Mouse (Mus musculus) CH12.LX (cell line): ENCODE measurements around the gene Atrnl1. TPM values are rescaled to one million over a fixed set of nuclear protein-coding genes. Genes with fewer than 3 reads are reported as not detected.

Source experiments
- DNase-seq: peaks from one replicate; pipeline ENCODE4 v3.0.0-alpha.2; 2013; ENCODE audit errors: extremely low read depth
- H3K27ac ChIP-seq: 2 replicates; pipeline ENCODE4 v1.5.1; 2012; ENCODE audit warnings: low read depth, mild to moderate bottlenecking, control low read depth, moderate library complexity; ENCODE audit not compliant: insufficient read depth
- H3K27me3 ChIP-seq: replicated peaks from 2 replicates; pipeline ENCODE3; 2012; ENCODE audit warnings: inconsistent platforms
- H3K36me3 ChIP-seq, 2 experiments: replicated peaks in 1 of 2; 2 replicates each; pipeline versions ENCODE3 to v1.6.1; 2012; ENCODE audit warnings: inconsistent platforms in 1 of 2, low read length in 1 of 2, mild to moderate bottlenecking in 1 of 2, mixed read lengths in 1 of 2, moderate library complexity in 1 of 2; ENCODE audit not compliant: control insufficient read depth in 1 of 2, insufficient read depth in 1 of 2
- H3K4me1 ChIP-seq, 2 experiments: 2 replicates each; pipeline ENCODE4 v1.6.1; 2012; ENCODE audit warnings: inconsistent platforms in 1 of 2, moderate library complexity in 1 of 2; ENCODE audit not compliant: insufficient read depth in 2 of 2, control insufficient read depth in 1 of 2
- H3K4me2 ChIP-seq: 2 replicates; pipeline ENCODE4 v1.6.1; 2012; ENCODE audit warnings: low read depth, mild to moderate bottlenecking, control low read depth; ENCODE audit not compliant: poor library complexity, insufficient read depth, severe bottlenecking
- H3K4me3 ChIP-seq, 3 experiments: fragments of 150-350 bp in 1 of 3; sonication (generic) in 1 of 3; replicated peaks in 1 of 3; 2 replicates each; pipeline versions ENCODE3 to v1.5.1; 2011 to 2012; ENCODE audit warnings: low read depth in 2 of 3, low read length in 2 of 3, mild to moderate bottlenecking in 2 of 3, moderate library complexity in 2 of 3, control low read depth in 1 of 3, improper control_type of control experiment in 1 of 3, inconsistent platforms in 1 of 3, mixed read lengths in 1 of 3; ENCODE audit not compliant: poor library complexity in 1 of 3
- H3K79me2 ChIP-seq: replicated peaks from 2 replicates; pipeline ENCODE4 v1.6.1; 2012; ENCODE audit warnings: mild to moderate bottlenecking, moderate library complexity; ENCODE audit not compliant: control insufficient read depth, poor library complexity, insufficient read depth, severe bottlenecking; ENCODE audit errors: extremely low read depth
- H3K9ac ChIP-seq: 2 replicates; pipeline ENCODE4 v1.6.1; 2012; ENCODE audit warnings: low read depth, mild to moderate bottlenecking, control low read depth, moderate library complexity; ENCODE audit not compliant: insufficient read depth
- H3K9me3 ChIP-seq: replicated peaks from 2 replicates; pipeline ENCODE3; 2012; ENCODE audit warnings: low read length, inconsistent platforms, mixed read lengths
- BHLHE40 ChIP-seq: IDR thresholded peaks from 2 replicates; pipeline ENCODE4 v1.6.1; 2011; ENCODE audit warnings: mild to moderate bottlenecking, low read depth, low read length, improper control_type of control experiment
- CHD1 ChIP-seq: IDR thresholded peaks from 2 replicates; pipeline ENCODE4 v1.6.1; 2012; ENCODE audit warnings: low read depth, low read length, improper control_type of control experiment, inconsistent platforms
- CHD2 ChIP-seq: IDR thresholded peaks from 2 replicates; pipeline ENCODE4 v1.6.1; 2011; ENCODE audit warnings: low read length, improper control_type of control experiment
- CTCF ChIP-seq, 2 experiments: IDR thresholded peaks in 1 of 2; conservative IDR thresholded peaks in 1 of 2; 2 replicates each; pipeline ENCODE4 v1.5.1; 2011 to 2012; ENCODE audit warnings: low read depth in 2 of 2, low read length in 2 of 2, improper control_type of control experiment in 1 of 2, inconsistent platforms in 1 of 2, mild to moderate bottlenecking in 1 of 2, moderate library complexity in 1 of 2
- E2F4 ChIP-seq: IDR thresholded peaks from 2 replicates; pipeline ENCODE4 v1.6.1; 2011; ENCODE audit warnings: low read depth, low read length, improper control_type of control experiment; ENCODE audit not compliant: insufficient replicate concordance
- ELF1 ChIP-seq: IDR thresholded peaks from 2 replicates; pipeline ENCODE4 v1.6.1; 2014; ENCODE audit warnings: low read depth, mild to moderate bottlenecking, inconsistent platforms, low read length, improper control_type of control experiment
- ETS1 ChIP-seq: conservative IDR thresholded peaks from 2 replicates; pipeline ENCODE4 v1.6.1; 2012; ENCODE audit warnings: low read depth, mild to moderate bottlenecking, inconsistent platforms, low read length, improper control_type of control experiment, moderate library complexity
- JUN ChIP-seq: IDR thresholded peaks from 2 replicates; pipeline ENCODE4 v1.6.1; 2011; ENCODE audit warnings: low read depth, mild to moderate bottlenecking, low read length, improper control_type of control experiment, moderate library complexity; ENCODE audit not compliant: insufficient read depth
- JUND ChIP-seq: conservative IDR thresholded peaks from 2 replicates; pipeline ENCODE4 v1.6.1; 2011; ENCODE audit warnings: low read depth, low read length, improper control_type of control experiment
- MAFK ChIP-seq: IDR thresholded peaks from 2 replicates; pipeline ENCODE4 v1.6.1; 2011; ENCODE audit warnings: low read length, improper control_type of control experiment; ENCODE audit not compliant: insufficient replicate concordance
- MAX ChIP-seq: IDR thresholded peaks from 2 replicates; pipeline ENCODE4 v1.6.1; 2011; ENCODE audit warnings: low read length, improper control_type of control experiment
- MAZ ChIP-seq: IDR thresholded peaks from 2 replicates; pipeline ENCODE4 v1.6.1; 2012; ENCODE audit warnings: low read depth, mild to moderate bottlenecking, inconsistent platforms, low read length, improper control_type of control experiment, moderate library complexity
- MEF2A ChIP-seq: IDR thresholded peaks from 2 replicates; pipeline ENCODE4 v1.6.1; 2014; ENCODE audit warnings: low read depth, mild to moderate bottlenecking, inconsistent platforms, low read length, improper control_type of control experiment, borderline replicate concordance
- MYC ChIP-seq: IDR thresholded peaks from 2 replicates; pipeline ENCODE4 v1.6.1; 2011; ENCODE audit warnings: low read depth, mild to moderate bottlenecking, improper control_type of control experiment, low read length
- NRF1 ChIP-seq: IDR thresholded peaks from 2 replicates; pipeline ENCODE4 v1.6.1; 2014; ENCODE audit warnings: low read depth, mild to moderate bottlenecking, inconsistent platforms, low read length, improper control_type of control experiment, moderate library complexity
- PAX5 ChIP-seq: IDR thresholded peaks from 2 replicates; pipeline ENCODE4 v1.6.1; 2012; ENCODE audit warnings: low read length, inconsistent platforms, mixed read lengths
- POLR2A ChIP-seq: IDR thresholded peaks from 2 replicates; pipeline ENCODE4 v1.6.1; 2011; ENCODE audit warnings: low read depth, mild to moderate bottlenecking, improper control_type of control experiment, low read length
- POLR2AphosphoS2 ChIP-seq: IDR thresholded peaks from 2 replicates; pipeline ENCODE4 v1.6.1; 2011; ENCODE audit warnings: low read depth, low read length, improper control_type of control experiment
- SIN3A ChIP-seq: IDR thresholded peaks from 2 replicates; pipeline ENCODE4 v1.6.1; 2012; ENCODE audit warnings: low read length, improper control_type of control experiment, inconsistent platforms
- SMC3 ChIP-seq: IDR thresholded peaks from 2 replicates; pipeline ENCODE4 v1.6.1; 2011; ENCODE audit warnings: low read depth, low read length, improper control_type of control experiment
- TBP ChIP-seq: conservative IDR thresholded peaks from 2 replicates; pipeline ENCODE4 v1.6.1; 2011; ENCODE audit warnings: low read depth, low read length, improper control_type of control experiment
- USF1 ChIP-seq: IDR thresholded peaks from 2 replicates; pipeline ENCODE4 v1.6.1; 2014; ENCODE audit warnings: low read depth, mild to moderate bottlenecking, inconsistent platforms, low read length, improper control_type of control experiment
- ZC3H11A ChIP-seq: IDR thresholded peaks from 2 replicates; pipeline ENCODE4 v1.6.1; 2012; ENCODE audit warnings: low read depth, mild to moderate bottlenecking, inconsistent platforms, low read length, improper control_type of control experiment
- ZNF384 ChIP-seq: IDR thresholded peaks from 2 replicates; pipeline ENCODE4 v1.6.1; 2012; ENCODE audit warnings: low read depth, low read length, improper control_type of control experiment, inconsistent platforms
- dilution Hi-C: fragments of 300-500 bp; cut with MboI; formaldehyde crosslinking; loops from 2 replicates; pipeline ENCODE4 v1.14.3; 2020; ENCODE audit warnings: low sequenced_read_pairs; ENCODE audit not compliant: extremely low pct_unique_long_range_greater_than_20kb, extremely low pct_ligation_motif_present
- in situ Hi-C: fragments of 300-500 bp; cut with MboI; formaldehyde crosslinking; loops from 3 replicates; pipeline ENCODE4 v1.14.3; 2019; ENCODE audit warnings: low sequenced_read_pairs, low pct_ligation_motif_present, low pct_unique_long_range_greater_than_20kb, mixed read lengths
- polyA plus RNA-seq: library from polyadenylated mRNA; unstranded; fragments of >175 nt; gene quantifications from 2 replicates; pipeline ENCODE4 v1.2.1, GENCODE M21; 2012; ENCODE audit warnings: low read depth; ENCODE audit not compliant: insufficient read length
- total RNA-seq, 2 experiments: library from RNA; depleted of rRNA; stranded (reverse); fragments of 300-350 nt in 1 of 2; fragments of >200 nt in 1 of 2; gene quantifications; 2 replicates each; pipeline ENCODE4 v1.2.3; 2012 to 2014

Gene Atrnl1
- total and polyA plus RNA-seq, 3 experiments = 1.9 TPM

DNA sequence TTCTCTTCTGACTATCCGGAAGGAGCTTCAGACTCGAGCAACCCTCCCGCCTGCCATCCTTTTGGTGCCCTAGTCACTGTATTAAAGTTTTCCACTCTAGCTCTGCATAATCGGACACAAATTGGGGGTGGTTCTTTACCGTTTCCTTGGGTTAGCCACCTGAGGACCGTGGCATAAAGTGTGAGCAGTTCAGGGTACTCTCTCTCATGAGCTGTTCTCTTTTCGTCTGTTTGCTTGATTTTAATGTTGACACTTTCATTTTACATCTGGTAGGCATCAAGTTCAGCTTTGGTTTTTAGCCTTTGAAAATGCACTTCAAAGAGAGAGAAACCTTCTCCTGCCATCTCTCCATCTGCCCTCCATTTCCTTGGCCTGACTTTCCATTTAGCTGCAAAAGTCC is 484.9 kb downstream of the Atrnl1 start:
- no peak overlapping the region for H3K4me3 ChIP-seq
- no peaks in the 10 kb centered on the region for H3K36me3 ChIP-seq
- peaks cover 2% of the 10 kb centered on the region for H3K9me3 ChIP-seq
- in situ Hi-C loops (no loop called here), dilution Hi-C loops (no loop called here)
- DNase-seq = no peak
- no peak overlapping the region for H3K9ac ChIP-seq
- TF ChIP-seq POLR2AphosphoS2 = no peak
- no peak for TF ChIP-seq PAX5
- no peak for TF ChIP-seq USF1
- no peak for TF ChIP-seq JUND
- no peak for TF ChIP-seq POLR2A
- no peak for TF ChIP-seq MEF2A
- no peak for TF ChIP-seq CTCF (conservative IDR thresholded peaks at IDR 0.05 in 1 of 2, IDR thresholded peaks at IDR 0.05 in 1 of 2; ENCODE audit: low read depth in 2 of 2, low read length in 2 of 2)
- TF ChIP-seq JUN = no peak
- no peak for TF ChIP-seq ELF1
- TF ChIP-seq MYC = no peak
- no peak for TF ChIP-seq MAX
- TF ChIP-seq CHD1 = no peak
- no peak for TF ChIP-seq SMC3
- TF ChIP-seq E2F4 = no peak
- no peak for TF ChIP-seq ZC3H11A
- TF ChIP-seq TBP = no peak
- TF ChIP-seq CHD2 = no peak
- TF ChIP-seq SIN3A = no peak
- TF ChIP-seq MAZ = no peak
- H3K79me2 ChIP-seq = no peaks in the 10 kb centered on the region
- H3K4me1 ChIP-seq = no peaks in the 10 kb centered on the region
- H3K4me2 ChIP-seq = no peak overlapping the region
- H3K27ac ChIP-seq = no peak overlapping the region
- H3K27me3 ChIP-seq = no peaks in the 10 kb centered on the region

DNA sequence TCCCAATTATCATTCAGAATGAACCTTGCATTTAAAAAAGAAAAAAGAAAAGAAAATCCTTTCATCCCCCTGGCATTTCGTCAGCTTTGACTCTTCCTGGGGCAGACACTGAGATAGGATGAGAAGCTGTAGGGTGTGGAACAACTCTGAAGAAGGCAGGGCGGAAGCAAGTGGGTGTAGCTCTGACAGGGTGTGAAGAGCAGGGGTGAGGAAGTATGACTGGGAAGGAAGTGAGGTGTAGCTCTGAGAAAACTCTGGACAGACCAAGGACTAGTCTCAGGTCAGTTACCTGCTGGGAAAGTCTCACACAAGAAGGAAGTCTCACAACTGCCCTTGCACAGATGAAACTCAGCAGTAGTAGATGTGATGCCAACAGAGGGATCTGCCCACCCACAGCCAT is 486.4 kb downstream of the Atrnl1 start:
- Histone ChIP-seq H3K27ac (no peak overlapping the region), H3K4me1 (peaks cover 4 to 11% of the 10 kb centered on the region in 2 experiments; a peak in 2 of 4 replicates), H3K4me3 (no peak overlapping the region), H3K9me3 (peaks cover 2% of the 10 kb centered on the region), H3K9ac (no peak overlapping the region), H3K27me3 (no peaks in the 10 kb centered on the region), H3K36me3 (no peaks in the 10 kb centered on the region), H3K4me2 (no peak overlapping the region)
- in situ Hi-C loops = no loop called here
- dilution Hi-C loops = no loop called here
- no peak for TF ChIP-seq USF1
- no peak for TF ChIP-seq SIN3A
- TF ChIP-seq NRF1 = no peak
- no peak for TF ChIP-seq ELF1
- no peak for TF ChIP-seq ZNF384
- no peak for TF ChIP-seq JUN
- no peak for TF ChIP-seq MAFK
- TF ChIP-seq ETS1 = no peak
- TF ChIP-seq MEF2A = no peak
- TF ChIP-seq BHLHE40 = no peak
- no peak for TF ChIP-seq PAX5
- TF ChIP-seq, all 38 proteins: peak for 0
- H3K79me2 ChIP-seq = no peaks in the 10 kb centered on the region
- DNase-seq = no peak
